Mouse (Mus musculus) embryonic facial prominence, embryonic 11.5 days (tissue): ENCODE data around the gene Gucy2e. TPM values are rescaled to one million over a fixed set of nuclear protein-coding genes. Genes with fewer than 3 reads are reported as not detected.

Experiments used
- ATAC-seq: fragments of 200-750 bp; cut with Nextera tagmentation; replicated peaks from 2 replicates; pipeline ENCODE4 v1.8.0; 2017; ENCODE audit warnings: low read depth; ENCODE audit not compliant: insufficient number of reproducible peaks, low FRiP score, low TSS enrichment
- DNase-seq: peaks from one replicate; pipeline ENCODE4 v3.0.0-alpha.2; 2015; ENCODE audit warnings: low spot score
- H3K27ac ChIP-seq: fragments of 300-500 bp; sonication (generic); replicated peaks from 2 replicates; pipeline ENCODE4 v1.5.1; 2014; ENCODE audit warnings: mild to moderate bottlenecking, low read depth, low read length, control low read depth
- H3K27me3 ChIP-seq: fragments of 300-500 bp; sonication (generic); 2 replicates; pipeline ENCODE4 v1.6.1; 2014; ENCODE audit warnings: mild to moderate bottlenecking, low read length, moderate library complexity, mixed read lengths; ENCODE audit not compliant: control insufficient read depth, insufficient read depth
- H3K36me3 ChIP-seq: fragments of 300-500 bp; sonication (generic); replicated peaks from 2 replicates; pipeline ENCODE4 v1.6.1; 2014; ENCODE audit warnings: low read depth, mild to moderate bottlenecking, low read length, moderate library complexity, mixed read lengths; ENCODE audit not compliant: control insufficient read depth, insufficient read depth
- H3K4me1 ChIP-seq: fragments of 300-500 bp; sonication (generic); 2 replicates; pipeline ENCODE4 v1.6.1; 2014; ENCODE audit warnings: low read length, mixed read lengths; ENCODE audit not compliant: control insufficient read depth, insufficient read depth
- H3K4me2 ChIP-seq: fragments of 300-500 bp; sonication (generic); 2 replicates; pipeline ENCODE4 v1.6.1; 2014; ENCODE audit warnings: low read depth, mild to moderate bottlenecking, control low read depth, low read length, moderate library complexity
- H3K4me3 ChIP-seq: fragments of 300-500 bp; sonication (generic); 2 replicates; pipeline ENCODE4 v1.5.1; 2014; ENCODE audit warnings: low read depth, low read length, control low read depth
- H3K9ac ChIP-seq: fragments of 300-500 bp; sonication (generic); replicated peaks from 2 replicates; pipeline ENCODE4 v1.6.1; 2014; ENCODE audit warnings: mild to moderate bottlenecking, control low read depth, low read length
- H3K9me3 ChIP-seq: fragments of 300-500 bp; sonication (generic); replicated peaks from 2 replicates; pipeline ENCODE4 v1.6.1; 2016; ENCODE audit warnings: mild to moderate bottlenecking, low read length, inconsistent platforms, mixed read lengths; ENCODE audit not compliant: control insufficient read depth
- WGBS: fragments of 180-500 bp; shearing (Covaris S2); extraction: QIAGEN DNeasy Blood & Tissue Kit; methylation state at CpG from one replicate; pipeline ENCODE4 v1.1.7; 2014; 5-methylcytosine and 5-hydroxymethylcytosine counted together
- polyA plus RNA-seq: library from polyadenylated mRNA; unstranded; fragments of >200 nt; fragmentation: Nextera tagmentation; extraction: Ambion mirVana; gene quantifications from 2 replicates; pipeline ENCODE4 v1.2.1, GENCODE M21; 2014

Gucy2e gene
- polyA plus RNA-seq, 1 experiment from 2014 or later = not detected

- no peak overlapping the region for H3K4me3 ChIP-seq
- no peaks in the 10 kb centered on the region for H3K4me1 ChIP-seq
- H3K4me2 ChIP-seq = no peak overlapping the region
- H3K9ac ChIP-seq = no peak overlapping the region
- ATAC-seq (no peak), DNase-seq (no peak)
- no peaks in the 10 kb centered on the region for H3K27me3 ChIP-seq
- H3K36me3 ChIP-seq = no peaks in the 10 kb centered on the region
- no peaks in the 10 kb centered on the region for H3K9me3 ChIP-seq
- 90% methylated on average over 6 of the region's 6 CpGs for WGBS
- H3K27ac ChIP-seq = no peak overlapping the region
Measured at GRCm38 (mm10) chr11:69185936-69186335, 50.9 kb downstream of the Gucy2e start.

GRCm38 (mm10) chr11:69185031-69185430 lies 51.8 kb downstream of the Gucy2e start:
- H3K4me2 ChIP-seq = no peak overlapping the region
- no peaks in the 10 kb centered on the region for H3K36me3 ChIP-seq
- no peak overlapping the region for H3K27ac ChIP-seq
- 88% methylated on average over 5 of the region's 5 CpGs for WGBS
- no peaks in the 10 kb centered on the region for H3K4me1 ChIP-seq
- H3K9me3 ChIP-seq = no peaks in the 10 kb centered on the region
- H3K27me3 ChIP-seq = no peaks in the 10 kb centered on the region
- no peak overlapping the region for H3K4me3 ChIP-seq
- ATAC-seq (no peak), DNase-seq (no peak)
- H3K9ac ChIP-seq = no peak overlapping the region

GRCm38 (mm10) chr11:69180120-69180519 lies 56.7 kb downstream of the Gucy2e start:
- ATAC-seq (no peak), DNase-seq (no peak)
- Histone ChIP-seq H3K9ac (no peak overlapping the region), H3K9me3 (no peaks in the 10 kb centered on the region), H3K36me3 (no peaks in the 10 kb centered on the region), H3K4me1 (no peaks in the 10 kb centered on the region), H3K4me3 (no peak overlapping the region), H3K27ac (no peak overlapping the region), H3K27me3 (no peaks in the 10 kb centered on the region), H3K4me2 (no peak overlapping the region)
- WGBS = 88% methylated on average over 4 of the region's 4 CpGs

- no peaks in the 10 kb centered on the region for H3K4me1 ChIP-seq
- no peak overlapping the region for H3K4me2 ChIP-seq
- ATAC-seq = no peak
- H3K27ac ChIP-seq = no peak overlapping the region
- 61% methylated on average over 3 of the region's 3 CpGs for WGBS
- no peak for DNase-seq
- H3K27me3 ChIP-seq = no peaks in the 10 kb centered on the region
- no peaks in the 10 kb centered on the region for H3K9me3 ChIP-seq
- no peak overlapping the region for H3K4me3 ChIP-seq
- H3K9ac ChIP-seq = no peak overlapping the region
- H3K36me3 ChIP-seq = no peaks in the 10 kb centered on the region
Measured at GRCm38 (mm10) chr11:69179512-69179911, 57.3 kb downstream of the Gucy2e start.

- Histone ChIP-seq H3K9ac (no peak overlapping the region), H3K27me3 (no peaks in the 10 kb centered on the region), H3K36me3 (no peaks in the 10 kb centered on the region), H3K4me2 (no peak overlapping the region), H3K27ac (no peak overlapping the region), H3K4me3 (no peak overlapping the region), H3K4me1 (no peaks in the 10 kb centered on the region), H3K9me3 (no peaks in the 10 kb centered on the region)
- 84% methylated on average over 3 of the region's 3 CpGs for WGBS
- ATAC-seq (no peak), DNase-seq (no peak)
Measured at GRCm38 (mm10) chr11:69178525-69178924, 58.3 kb downstream of the Gucy2e start.

- 85% methylated on average over 7 of the region's 7 CpGs for WGBS
- no peak overlapping the region for H3K4me3 ChIP-seq
- no peaks in the 10 kb centered on the region for H3K27me3 ChIP-seq
- H3K36me3 ChIP-seq = no peaks in the 10 kb centered on the region
- no peak overlapping the region for H3K4me2 ChIP-seq
- no peak overlapping the region for H3K9ac ChIP-seq
- ATAC-seq (no peak), DNase-seq (no peak)
- H3K27ac ChIP-seq = no peak overlapping the region
- H3K9me3 ChIP-seq = no peaks in the 10 kb centered on the region
- no peaks in the 10 kb centered on the region for H3K4me1 ChIP-seq
Measured at GRCm38 (mm10) chr11:69174722-69175121, 62.1 kb downstream of the Gucy2e start.

GRCm38 (mm10) chr11:69172606-69173005 lies 64.2 kb downstream of the Gucy2e start:
- ATAC-seq (no peak), DNase-seq (no peak)

GRCm38 (mm10) chr11:69171626-69172025 lies 65.2 kb downstream of the Gucy2e start:
- Histone ChIP-seq H3K36me3 (no peaks in the 10 kb centered on the region), H3K4me3 (no peak overlapping the region), H3K9ac (no peak overlapping the region), H3K27ac (no peak overlapping the region), H3K4me2 (no peak overlapping the region), H3K9me3 (no peaks in the 10 kb centered on the region), H3K27me3 (no peaks in the 10 kb centered on the region), H3K4me1 (no peaks in the 10 kb centered on the region)
- DNase-seq (peak; percentile 67), ATAC-seq (no peak)
- 31% methylated on average over 7 of the region's 7 CpGs for WGBS

More at GRCm38 (mm10) chr11:69172606-69173005, 64.2 kb downstream of the Gucy2e start:
- no peaks in the 10 kb centered on the region for H3K36me3 ChIP-seq
- 85% methylated on average over 2 of the region's 2 CpGs for WGBS
- H3K4me2 ChIP-seq = no peak overlapping the region
- H3K4me1 ChIP-seq = no peaks in the 10 kb centered on the region
- no peak overlapping the region for H3K9ac ChIP-seq
- H3K4me3 ChIP-seq = no peak overlapping the region
- H3K27me3 ChIP-seq = no peaks in the 10 kb centered on the region
- no peaks in the 10 kb centered on the region for H3K9me3 ChIP-seq
- H3K27ac ChIP-seq = no peak overlapping the region
